Mouse (Mus musculus) adrenal gland, postnatal 14 days (tissue): ENCODE results near the gene Ooep. TPM values are rescaled to one million over a fixed set of nuclear protein-coding genes. Genes with fewer than 3 reads are reported as not detected.

Experiments used
- total RNA-seq: library from RNA; stranded (reverse); gene quantifications from 2 replicates; pipeline ENCODE4 v1.2.3, GENCODE M21; 2021

The Ooep gene
- total RNA-seq, 1 experiment from 2014 or later: not detected

Other genes starting within 250 kb of the Ooep start
- gene Gsta4, start 196.0 kb downstream of the Ooep start, total RNA-seq: 58.5 and 58.7 TPM in 2 replicates
- gene Gsta1, start 148.1 kb downstream of the Ooep start, total RNA-seq: not detected in 2 replicates
- gene Gm3776, start 121.6 kb downstream of the Ooep start, total RNA-seq: not detected in 2 replicates
- gene Gm10639, start 88.8 kb downstream of the Ooep start, total RNA-seq: not detected in 2 replicates
- not detected in 2 replicates for gene Omt2a, start 63.9 kb downstream of the Ooep start, total RNA-seq
- gene Omt2b, start 51.1 kb downstream of the Ooep start, total RNA-seq: not detected in 2 replicates
- 3.3 TPM in 1 of 2 replicates, not detected in the other for gene Gsta2, start 22.9 kb downstream of the Ooep start, total RNA-seq
- gene Dppa5a, start 10.5 kb downstream of the Ooep start, total RNA-seq: not detected in 2 replicates
- 0.15 TPM in 1 of 2 replicates, not detected in the other for gene Ddx43, start 17.1 kb upstream of the Ooep start, total RNA-seq
- 1.4 and 1.6 TPM in 2 replicates for gene Cgas, start 64.5 kb upstream of the Ooep start, total RNA-seq
- 27.8 and 29.5 TPM in 2 replicates for gene Mto1, start 69.5 kb upstream of the Ooep start, total RNA-seq
- gene Gm17324, start 70.1 kb upstream of the Ooep start, total RNA-seq: 0.56 TPM in 1 of 2 replicates, not detected in the other
- 6,863 and 7,423 TPM in 2 replicates for gene Eef1a1, start 110.4 kb upstream of the Ooep start, total RNA-seq
- gene Slc17a5, start 209.3 kb upstream of the Ooep start, total RNA-seq: 11.5 and 12.1 TPM in 2 replicates
- 2.2 and 3.5 TPM in 2 replicates for gene Cd109, start 236.8 kb upstream of the Ooep start, total RNA-seq